Mouse (Mus musculus): ENCODE data around the gene Cacna1s.
A peak's percentile ranks its signal among the peaks of the same experiment; 100 is the strongest.

Gene Cacna1s

GRCm38 (mm10) chr1:136051465-136051864 is 1.1 kb upstream of the Cacna1s start:
- peak; percentile 76 to 81 for DNase-seq

GRCm38 (mm10) chr1:136055771-136056170 is 3.2 kb downstream of the Cacna1s start:
- no peak for DNase-seq

GRCm38 (mm10) chr1:136058594-136058993 is 6.0 kb downstream of the Cacna1s start:
- DNase-seq = no peak

- DNase-seq = peak; percentile 61 to 83
Observed at GRCm38 (mm10) chr1:136061041-136061789, 8.7 kb downstream of the Cacna1s start.

- no peak for DNase-seq
Observed at GRCm38 (mm10) chr1:136061790-136062141, 9.2 kb downstream of the Cacna1s start.

GRCm38 (mm10) chr1:136063991-136064390 is 11.4 kb downstream of the Cacna1s start:
- no peak for DNase-seq

GRCm38 (mm10) chr1:136066621-136067020 is 14.1 kb downstream of the Cacna1s start:
- no peak for DNase-seq

- no peak for DNase-seq
Observed at GRCm38 (mm10) chr1:136067579-136067978, 15.0 kb downstream of the Cacna1s start.

GRCm38 (mm10) chr1:136076086-136076485 is 23.5 kb downstream of the Cacna1s start:
- DNase-seq = peak; percentile 49 to 55

GRCm38 (mm10) chr1:136077656-136078055 is 25.1 kb downstream of the Cacna1s start:
- DNase-seq = no peak

- DNase-seq = no peak
Observed at GRCm38 (mm10) chr1:136081161-136081560, 28.6 kb downstream of the Cacna1s start.

GRCm38 (mm10) chr1:136085988-136086685 is 33.6 kb downstream of the Cacna1s start:
- DNase-seq = no peak

- no peak for DNase-seq
Observed at GRCm38 (mm10) chr1:136089368-136090165, 37.0 kb downstream of the Cacna1s start.

- DNase-seq = no peak
Observed at GRCm38 (mm10) chr1:136093726-136094125, 41.2 kb downstream of the Cacna1s start.

- DNase-seq = no peak
Observed at GRCm38 (mm10) chr1:136094807-136095206, 42.3 kb downstream of the Cacna1s start.

GRCm38 (mm10) chr1:136102094-136102493 is 49.5 kb downstream of the Cacna1s start:
- DNase-seq = no peak

GRCm38 (mm10) chr1:136102551-136102950 is 50.0 kb downstream of the Cacna1s start:
- DNase-seq = no peak

- DNase-seq = no peak
Observed at GRCm38 (mm10) chr1:136102981-136103380, 50.4 kb downstream of the Cacna1s start.

- DNase-seq = no peak
Observed at GRCm38 (mm10) chr1:136103696-136104095, 51.1 kb downstream of the Cacna1s start.

GRCm38 (mm10) chr1:136104741-136105140 is 52.2 kb downstream of the Cacna1s start:
- DNase-seq = no peak

GRCm38 (mm10) chr1:136109464-136109863 is 56.9 kb downstream of the Cacna1s start:
- DNase-seq = no peak

- peak in 1 of 2 experiments; percentile 81 for DNase-seq
Observed at GRCm38 (mm10) chr1:136116183-136116582, 63.6 kb downstream of the Cacna1s start.

- DNase-seq = no peak
Observed at GRCm38 (mm10) chr1:136117069-136117468, 64.5 kb downstream of the Cacna1s start.

All from kidney, postnatal 25 days (tissue).